Mouse (Mus musculus): ENCODE data around the gene Btbd17. TPM values are rescaled to one million over a fixed set of nuclear protein-coding genes. Genes with fewer than 3 reads are reported as not detected.

Btbd17 gene
- polyA plus RNA-seq, 1 experiment, result 0.49 TPM

GRCm38 (mm10) chr11:114786326-114786725 lies 9.4 kb downstream of the Btbd17 start:
- Histone ChIP-seq H3K4me3 (ENCODE audit: insufficient read depth, poor library complexity, severe bottlenecking) (no peak overlapping the region), H3K27me3 (ENCODE audit: control insufficient read depth, insufficient read depth, insufficient read length) (peaks cover under 1% of the 10 kb centered on the region), H3K36me3 (ENCODE audit: control insufficient read depth, insufficient read depth) (no peaks in the 10 kb centered on the region), H3ac (ENCODE audit: control insufficient read depth, insufficient read length, low read depth) (no peak overlapping the region), H3K79me3 (ENCODE audit: low read depth) (no peaks in the 10 kb centered on the region), H3K79me2 (ENCODE audit: control insufficient read depth, insufficient read depth) (no peaks in the 10 kb centered on the region)
- no peak for TF ChIP-seq FOSL1 (IDR thresholded peaks at IDR 0.05; ENCODE audit: insufficient read depth, low read length, poor library complexity, severe bottlenecking)
- no peak for TF ChIP-seq CTCF (IDR thresholded peaks at IDR 0.05; ENCODE audit: control insufficient read depth, insufficient read depth, insufficient read length)
- no peak for TF ChIP-seq USF1 (IDR thresholded peaks at IDR 0.05; ENCODE audit: low read depth)
- no peak for TF ChIP-seq MAX (IDR thresholded peaks at IDR 0.05)
- no peak for TF ChIP-seq MYOD1 (IDR thresholded peaks at IDR 0.05; ENCODE audit: control insufficient read depth, insufficient read length, low read depth)
- TF ChIP-seq CEBPB (IDR thresholded peaks at IDR 0.05; ENCODE audit: low read depth), result no peak
- TF ChIP-seq MYOG (IDR thresholded peaks at IDR 0.05; ENCODE audit: control insufficient read depth, extremely low read depth, insufficient read length), result no peak

DNA sequence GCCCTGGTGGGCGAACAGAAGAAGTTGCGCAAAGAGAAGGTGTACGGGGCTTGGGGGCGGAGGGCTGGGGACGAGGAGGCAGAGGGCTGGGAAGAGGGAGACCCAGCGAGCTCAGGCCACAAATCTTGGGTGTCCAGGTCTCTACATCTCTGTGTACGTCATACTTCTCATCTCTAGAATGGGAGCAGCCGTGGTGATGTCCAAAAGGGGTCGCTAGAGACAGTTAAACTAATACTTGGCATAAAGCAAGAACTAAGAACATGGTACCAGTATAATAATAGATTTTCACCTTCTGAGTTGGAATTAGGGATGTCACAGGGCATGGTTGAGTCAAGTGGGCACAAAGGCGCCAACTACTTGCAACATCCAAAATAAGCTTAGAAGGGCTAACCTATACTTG lies 9.9 kb downstream of the Btbd17 start:
- Histone ChIP-seq H3K79me3 (ENCODE audit: low read depth) (no peaks in the 10 kb centered on the region), H3K79me2 (ENCODE audit: control insufficient read depth, insufficient read depth) (no peaks in the 10 kb centered on the region), H3K27me3 (ENCODE audit: control insufficient read depth, insufficient read depth, insufficient read length) (peaks cover 5% of the 10 kb centered on the region), H3K36me3 (ENCODE audit: control insufficient read depth, insufficient read depth) (no peaks in the 10 kb centered on the region), H3K4me3 (ENCODE audit: insufficient read depth, poor library complexity, severe bottlenecking) (no peak overlapping the region), H3ac (ENCODE audit: control insufficient read depth, insufficient read length, low read depth) (no peak overlapping the region)
- TF ChIP-seq FOSL1 (IDR thresholded peaks at IDR 0.05; ENCODE audit: insufficient read depth, low read length, poor library complexity, severe bottlenecking), result no peak
- TF ChIP-seq MAX (IDR thresholded peaks at IDR 0.05), result no peak
- no peak for TF ChIP-seq MYOG (IDR thresholded peaks at IDR 0.05; ENCODE audit: control insufficient read depth, extremely low read depth, insufficient read length)
- no peak for TF ChIP-seq MYOD1 (IDR thresholded peaks at IDR 0.05; ENCODE audit: control insufficient read depth, insufficient read length, low read depth)

DNA sequence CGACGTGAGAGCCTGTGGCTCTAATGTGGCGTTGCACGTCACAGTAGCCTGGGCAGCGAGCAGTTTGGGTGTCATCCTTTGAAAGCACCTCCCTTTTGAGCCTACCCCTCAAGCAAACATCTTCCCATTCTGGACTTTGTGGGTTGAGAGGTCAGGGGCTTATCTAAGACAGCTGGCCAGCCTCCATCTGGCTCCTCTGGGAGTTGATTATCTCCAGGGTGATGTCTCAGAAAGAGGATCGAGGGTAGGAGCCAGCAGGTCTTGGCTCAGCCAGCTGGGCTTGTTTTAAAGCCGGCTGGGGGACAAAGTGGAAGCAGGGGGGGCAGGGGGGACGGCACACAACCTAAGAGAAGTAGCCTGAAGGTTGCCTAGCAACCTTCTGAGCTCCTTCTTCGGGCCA lies 15.7 kb downstream of the Btbd17 start:
- no peaks in the 10 kb centered on the region for H3K79me2 ChIP-seq (ENCODE audit: control insufficient read depth, insufficient read depth)
- H3K79me3 ChIP-seq (ENCODE audit: low read depth), result no peaks in the 10 kb centered on the region
- H3K36me3 ChIP-seq (ENCODE audit: control insufficient read depth, insufficient read depth), result no peaks in the 10 kb centered on the region
- H3ac ChIP-seq (ENCODE audit: control insufficient read depth, insufficient read length, low read depth), result no peak overlapping the region
- H3K27me3 ChIP-seq (ENCODE audit: control insufficient read depth, insufficient read depth, insufficient read length), result peaks cover 35% of the 10 kb centered on the region
- no peak for TF ChIP-seq MYOD1 (IDR thresholded peaks at IDR 0.05; ENCODE audit: control insufficient read depth, insufficient read length, low read depth)
- TF ChIP-seq MAX (IDR thresholded peaks at IDR 0.05), result no peak
- TF ChIP-seq MYOG (IDR thresholded peaks at IDR 0.05; ENCODE audit: control insufficient read depth, extremely low read depth, insufficient read length), result no peak
- TF ChIP-seq CTCF (IDR thresholded peaks at IDR 0.05; ENCODE audit: control insufficient read depth, insufficient read depth, insufficient read length), result no peak
- TF ChIP-seq CEBPB (IDR thresholded peaks at IDR 0.05; ENCODE audit: low read depth), result no peak
- TF ChIP-seq USF1 (IDR thresholded peaks at IDR 0.05; ENCODE audit: low read depth), result no peak
- no peak for TF ChIP-seq FOSL1 (IDR thresholded peaks at IDR 0.05; ENCODE audit: insufficient read depth, low read length, poor library complexity, severe bottlenecking)
- no peak overlapping the region for H3K4me3 ChIP-seq (ENCODE audit: insufficient read depth, poor library complexity, severe bottlenecking)

GRCm38 (mm10) chr11:114771896-114772295 lies 23.8 kb downstream of the Btbd17 start:
- H3K36me3 ChIP-seq (ENCODE audit: control insufficient read depth, insufficient read depth), result no peaks in the 10 kb centered on the region
- H3K27me3 ChIP-seq (ENCODE audit: control insufficient read depth, insufficient read depth, insufficient read length), result peaks cover 3% of the 10 kb centered on the region
- no peaks in the 10 kb centered on the region for H3K79me3 ChIP-seq (ENCODE audit: low read depth)
- no peaks in the 10 kb centered on the region for H3K79me2 ChIP-seq (ENCODE audit: control insufficient read depth, insufficient read depth)
- TF ChIP-seq USF1 (IDR thresholded peaks at IDR 0.05; ENCODE audit: low read depth), result no peak
- no peak for TF ChIP-seq MAX (IDR thresholded peaks at IDR 0.05)
- no peak for TF ChIP-seq CEBPB (IDR thresholded peaks at IDR 0.05; ENCODE audit: low read depth)
- TF ChIP-seq MYOG (IDR thresholded peaks at IDR 0.05; ENCODE audit: control insufficient read depth, extremely low read depth, insufficient read length), result no peak
- TF ChIP-seq MYOD1 (IDR thresholded peaks at IDR 0.05; ENCODE audit: control insufficient read depth, insufficient read length, low read depth), result no peak
- TF ChIP-seq FOSL1 (IDR thresholded peaks at IDR 0.05; ENCODE audit: insufficient read depth, low read length, poor library complexity, severe bottlenecking), result no peak
- TF ChIP-seq CTCF (IDR thresholded peaks at IDR 0.05; ENCODE audit: control insufficient read depth, insufficient read depth, insufficient read length), result no peak
- no peak overlapping the region for H3ac ChIP-seq (ENCODE audit: control insufficient read depth, insufficient read length, low read depth)
- H3K4me3 ChIP-seq (ENCODE audit: insufficient read depth, poor library complexity, severe bottlenecking), result no peak overlapping the region

- H3K79me3 ChIP-seq (ENCODE audit: low read depth), result no peaks in the 10 kb centered on the region
- no peak overlapping the region for H3ac ChIP-seq (ENCODE audit: control insufficient read depth, insufficient read length, low read depth)
- TF ChIP-seq CEBPB (IDR thresholded peaks at IDR 0.05; ENCODE audit: low read depth) (no peak), MYOG (IDR thresholded peaks at IDR 0.05; ENCODE audit: control insufficient read depth, extremely low read depth, insufficient read length) (no peak), USF1 (IDR thresholded peaks at IDR 0.05; ENCODE audit: low read depth) (no peak), FOSL1 (IDR thresholded peaks at IDR 0.05; ENCODE audit: insufficient read depth, low read length, poor library complexity, severe bottlenecking) (no peak), CTCF (IDR thresholded peaks at IDR 0.05; ENCODE audit: control insufficient read depth, insufficient read depth, insufficient read length) (no peak), MAX (IDR thresholded peaks at IDR 0.05) (no peak), MYOD1 (IDR thresholded peaks at IDR 0.05; ENCODE audit: control insufficient read depth, insufficient read length, low read depth) (no peak)
- no peak overlapping the region for H3K4me3 ChIP-seq (ENCODE audit: insufficient read depth, poor library complexity, severe bottlenecking)
- H3K27me3 ChIP-seq (ENCODE audit: control insufficient read depth, insufficient read depth, insufficient read length), result peaks cover 5% of the 10 kb centered on the region
- no peaks in the 10 kb centered on the region for H3K36me3 ChIP-seq (ENCODE audit: control insufficient read depth, insufficient read depth)
- H3K79me2 ChIP-seq (ENCODE audit: control insufficient read depth, insufficient read depth), result no peaks in the 10 kb centered on the region
Measured at GRCm38 (mm10) chr11:114769911-114770310, 25.8 kb downstream of the Btbd17 start.
